Mouse (Mus musculus): ENCODE data around the gene Ppie.

GRCm38 (mm10) chr4:123085290-123085689 lies 54.5 kb downstream of the Ppie start:
- TF ChIP-seq POLR2A (IDR thresholded peaks at IDR 0.05; ENCODE audit: insufficient read depth, low read depth, low read length) = no peak
- no peak for TF ChIP-seq CTCF (IDR thresholded peaks at IDR 0.05)
- no peak for TF ChIP-seq EP300 (IDR thresholded peaks at IDR 0.05; ENCODE audit: insufficient read depth, low read depth, low read length)
